Mouse (Mus musculus): ENCODE measurements around the gene Selenbp1. TPM values are rescaled to one million over a fixed set of nuclear protein-coding genes. Genes with fewer than 3 reads are reported as not detected.
A peak's percentile ranks its signal among the peaks of the same experiment; 100 is the strongest.

Gene Selenbp1
- polyA plus RNA-seq, 1 experiment from 2014 or later = 15.3 TPM

DNA sequence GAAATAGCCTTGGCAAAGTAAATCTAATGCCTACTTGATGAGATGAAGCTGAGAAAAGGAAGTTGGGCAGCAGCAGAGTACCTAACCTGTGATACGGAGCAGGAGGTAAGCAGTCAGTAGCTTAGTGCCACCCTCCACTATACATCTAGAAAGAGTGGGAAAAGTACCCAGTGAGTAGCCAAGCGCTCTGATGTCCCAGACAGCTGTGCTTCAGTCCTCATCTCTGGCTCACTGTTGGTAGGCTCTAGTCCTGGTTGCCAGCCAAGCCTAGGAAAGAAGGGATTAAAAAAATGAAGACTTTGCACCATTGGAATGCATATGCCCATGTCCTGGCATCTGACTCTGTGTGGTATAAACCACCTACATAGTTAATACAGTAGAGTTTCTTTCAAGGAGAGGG, 52.7 kb downstream of the Selenbp1 start:
- Histone ChIP-seq H3K36me3 (peaks cover 35% of the 10 kb centered on the region), H3K27me3 (replicated peaks) (no peaks in the 10 kb centered on the region)

DNA sequence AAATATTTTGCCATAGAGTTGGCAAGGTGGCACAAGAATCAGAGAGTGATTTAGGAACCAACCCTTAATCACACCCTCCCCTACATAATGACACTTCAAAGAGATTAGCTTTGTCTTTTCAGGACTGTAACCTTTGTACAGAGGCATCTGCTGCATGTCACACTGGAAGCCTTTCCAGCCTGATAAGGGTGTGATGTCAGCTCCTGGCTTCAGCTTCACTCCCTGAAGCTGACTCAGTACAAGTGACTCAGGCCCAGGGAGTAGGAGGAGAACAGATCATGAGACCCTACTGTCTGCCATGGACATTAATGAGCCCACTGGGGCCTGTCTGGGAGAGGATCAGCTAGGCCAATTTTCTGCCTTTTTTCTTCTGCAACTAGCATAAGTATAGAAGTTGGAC, 54.7 kb downstream of the Selenbp1 start:
- H3K27me3 ChIP-seq (replicated peaks) = no peaks in the 10 kb centered on the region
- H3K4me1 ChIP-seq = peaks cover 27% of the 10 kb centered on the region
- H3K27ac ChIP-seq (replicated peaks) = no peak overlapping the region
- no peak overlapping the region for H3K4me2 ChIP-seq
- H3K9me3 ChIP-seq (replicated peaks) = no peaks in the 10 kb centered on the region
- no peak overlapping the region for H3K9ac ChIP-seq (replicated peaks)
- H3K36me3 ChIP-seq = peaks cover 35% of the 10 kb centered on the region
- ATAC-seq (ENCODE audit: low FRiP score) = no peak
- no peak overlapping the region for H3K4me3 ChIP-seq (replicated peaks)

More for the DNA sequence above, 52.7 kb downstream of the Selenbp1 start:
- H3K9me3 ChIP-seq (replicated peaks) = no peaks in the 10 kb centered on the region
- H3K4me1 ChIP-seq = peaks cover 27% of the 10 kb centered on the region
- H3K27ac ChIP-seq (replicated peaks) = no peak overlapping the region
- no peak overlapping the region for H3K9ac ChIP-seq (replicated peaks)
- H3K4me2 ChIP-seq = no peak overlapping the region
- ATAC-seq (ENCODE audit: low FRiP score) = no peak
- 92% methylated on average over 2 of the region's 2 CpGs for WGBS
- no peak overlapping the region for H3K4me3 ChIP-seq (replicated peaks)

DNA sequence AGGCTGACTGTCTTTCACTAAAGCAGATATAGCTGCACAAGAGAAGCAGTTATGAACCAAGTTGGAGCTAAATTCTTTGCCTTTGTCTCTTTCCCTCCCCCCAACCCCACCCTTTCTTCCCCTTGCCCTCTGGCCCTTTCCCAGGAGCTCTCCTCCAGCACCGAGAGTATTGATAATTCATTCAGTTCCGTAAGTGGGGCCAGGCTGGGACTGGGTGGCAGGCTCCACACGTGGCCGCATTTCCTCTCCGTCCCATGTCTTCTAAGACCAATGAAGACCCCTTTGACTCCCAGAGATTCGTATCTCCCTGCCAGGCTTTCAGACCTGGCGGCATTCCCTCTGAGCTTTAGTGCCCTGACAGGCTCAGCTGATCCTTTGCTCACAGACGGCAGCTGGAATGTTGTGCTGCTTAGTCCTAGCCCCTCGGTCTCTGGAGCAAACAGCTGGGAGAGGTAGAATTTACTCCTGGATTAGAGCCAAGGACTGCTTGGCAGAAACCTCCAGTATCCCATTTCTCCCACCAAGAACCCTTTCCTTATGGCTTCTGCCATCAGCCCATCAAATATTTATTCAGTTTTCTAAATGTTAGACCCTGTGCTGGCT, 56.4 kb downstream of the Selenbp1 start:
- Histone ChIP-seq H3K27ac (replicated peaks) (0 out of 2 replicates have a peak overlapping the region, but pooled peaks have one; percentile 25), H3K9me3 (replicated peaks) (no peaks in the 10 kb centered on the region), H3K9ac (replicated peaks) (no peak overlapping the region), H3K4me1 (peaks cover 27% of the 10 kb centered on the region), H3K4me2 (no peak overlapping the region), H3K36me3 (peaks cover 43% of the 10 kb centered on the region), H3K27me3 (replicated peaks) (no peaks in the 10 kb centered on the region), H3K4me3 (replicated peaks) (no peak overlapping the region)
- 59% methylated on average over 9 of the region's 9 CpGs for WGBS
- no peak for ATAC-seq (ENCODE audit: low FRiP score)

Other genes with a start within 250 kb of the Selenbp1 start
- 0.35 and 1.3 TPM in 2 replicates for gene Selenbp2, start 239.5 kb upstream of the Selenbp1 start, polyA plus RNA-seq (2015; fragmentation: Nextera tagmentation; extraction: Ambion mirVana)
- 15.5 and 17.3 TPM in 2 replicates for gene Cgn, start 146.6 kb upstream of the Selenbp1 start, polyA plus RNA-seq (2015; fragmentation: Nextera tagmentation; extraction: Ambion mirVana)
- gene Pogz, start 95.5 kb upstream of the Selenbp1 start, polyA plus RNA-seq (2015; fragmentation: Nextera tagmentation; extraction: Ambion mirVana) = 17.1 and 18.4 TPM in 2 replicates
- 371 and 373 TPM in 2 replicates for gene Psmb4, start 46.1 kb upstream of the Selenbp1 start, polyA plus RNA-seq (2015; fragmentation: Nextera tagmentation; extraction: Ambion mirVana)
- gene Rfx5, start 21.0 kb downstream of the Selenbp1 start, polyA plus RNA-seq (2015; fragmentation: Nextera tagmentation; extraction: Ambion mirVana) = 7.1 and 8.0 TPM in 2 replicates
- 22.5 and 23.8 TPM in 2 replicates for gene Pi4kb, start 41.7 kb downstream of the Selenbp1 start, polyA plus RNA-seq (2015; fragmentation: Nextera tagmentation; extraction: Ambion mirVana)
- gene Zfp687, start 82.4 kb downstream of the Selenbp1 start, polyA plus RNA-seq (2015; fragmentation: Nextera tagmentation; extraction: Ambion mirVana) = 16.6 and 17.7 TPM in 2 replicates
- gene Psmd4, start 109.6 kb downstream of the Selenbp1 start, polyA plus RNA-seq (2015; fragmentation: Nextera tagmentation; extraction: Ambion mirVana) = 264 and 266 TPM in 2 replicates
- gene Pip5k1a, start 173.9 kb downstream of the Selenbp1 start, polyA plus RNA-seq (2015; fragmentation: Nextera tagmentation; extraction: Ambion mirVana) = 15.5 and 16.5 TPM in 2 replicates
- gene Vps72, start 178.0 kb downstream of the Selenbp1 start, polyA plus RNA-seq (2015; fragmentation: Nextera tagmentation; extraction: Ambion mirVana) = 142 and 151 TPM in 2 replicates
- 1.3 and 1.5 TPM in 2 replicates for gene Tmod4, start 191.4 kb downstream of the Selenbp1 start, polyA plus RNA-seq (2015; fragmentation: Nextera tagmentation; extraction: Ambion mirVana)
- 86.7 and 88.4 TPM in 2 replicates for gene Scnm1, start 201.0 kb downstream of the Selenbp1 start, polyA plus RNA-seq (2015; fragmentation: Nextera tagmentation; extraction: Ambion mirVana)
- 38.1 and 46.0 TPM in 2 replicates for gene Lysmd1, start 201.0 kb downstream of the Selenbp1 start, polyA plus RNA-seq (2015; fragmentation: Nextera tagmentation; extraction: Ambion mirVana)
- 3.0 and 5.6 TPM in 2 replicates for gene Tnfaip8l2, start 209.3 kb downstream of the Selenbp1 start, polyA plus RNA-seq (2015; fragmentation: Nextera tagmentation; extraction: Ambion mirVana)
- 17.7 and 24.4 TPM in 2 replicates for gene Sema6c, start 227.4 kb downstream of the Selenbp1 start, polyA plus RNA-seq (2015; fragmentation: Nextera tagmentation; extraction: Ambion mirVana)

All from neural tube, embryonic 15.5 days (tissue).